In genomic region chr13:43691755-43692154, GRCm38 (mm10) we compare ENCODE assay signal across 19 mouse cellular contexts.
DNase-seq lines count a peak whose midpoint lies in the region; ATAC-seq and TF ChIP-seq lines count a peak whose summit lies in the region.
"Had no signal": no experiment of that assay in that cellular context is flagged by ENCODE, and none has a peak within 500 bp of the region (broad histone marks: within the 10 kb centered on the region; RNA-seq: fewer than 3 reads in every experiment).

No protein-coding gene starts in this region.

- TF ChIP-seq CTCF in intestine, postnatal 0 days (IDR thresholded peaks at IDR 0.05; ENCODE audit: low read depth): peak; percentile 28
- TF ChIP-seq CTCF in midbrain, postnatal 0 days (IDR thresholded peaks at IDR 0.05): peak; percentile 65

- no peaks in the 10 kb centered on the region for H3K36me3 ChIP-seq in intestine, postnatal 0 days (ENCODE audit: control insufficient read depth, insufficient read depth)
- no peaks in the 10 kb centered on the region for H3K36me3 ChIP-seq in intestine, embryonic 15.5 days
- H3K36me3 ChIP-seq in midbrain, postnatal 0 days (ENCODE audit: insufficient read depth, low read length): no peaks in the 10 kb centered on the region
- no peaks in the 10 kb centered on the region for H3K36me3 ChIP-seq in midbrain, embryonic 16.5 days (ENCODE audit: control insufficient read depth, insufficient read depth, low read length)
- H3K36me3 ChIP-seq: G1E; stomach, embryonic 15.5 days had no signal

- H3K4me2 ChIP-seq in intestine, postnatal 0 days (replicated peaks; ENCODE audit: low read depth): no peak overlapping the region
- H3K4me2 ChIP-seq in intestine, embryonic 15.5 days (replicated peaks): no peak overlapping the region
- no peak overlapping the region for H3K4me2 ChIP-seq in midbrain, postnatal 0 days (ENCODE audit: low read depth, low read length, poor library complexity, severe bottlenecking)
- H3K4me2 ChIP-seq in midbrain, embryonic 16.5 days (ENCODE audit: low read length): no peak overlapping the region
- H3K4me2 ChIP-seq: stomach, embryonic 15.5 days had no signal

- no peak overlapping the region for H3K27ac ChIP-seq in intestine, postnatal 0 days (ENCODE audit: low read depth, low read length)
- H3K27ac ChIP-seq in intestine, embryonic 15.5 days: no peak overlapping the region
- H3K27ac ChIP-seq in midbrain, postnatal 0 days (ENCODE audit: low read depth, low read length): no peak overlapping the region
- no peak overlapping the region for H3K27ac ChIP-seq in midbrain, embryonic 16.5 days (ENCODE audit: low read length)
- H3K27ac ChIP-seq: liver, embryonic 14.5 days; stomach, embryonic 15.5 days had no signal

- no peaks in the 10 kb centered on the region for H3K4me1 ChIP-seq in intestine, postnatal 0 days (replicated peaks; ENCODE audit: control insufficient read depth, insufficient read depth, low read length)
- H3K4me1 ChIP-seq in intestine, embryonic 15.5 days (replicated peaks): no peaks in the 10 kb centered on the region
- H3K4me1 ChIP-seq in midbrain, postnatal 0 days (ENCODE audit: insufficient read depth, low read length): no peaks in the 10 kb centered on the region
- no peaks in the 10 kb centered on the region; the same call in 1 of the 2 replicates for H3K4me1 ChIP-seq in midbrain, embryonic 16.5 days (ENCODE audit: control insufficient read depth, insufficient read depth, low read length)
- H3K4me1 ChIP-seq: stomach, embryonic 15.5 days had no signal

- H3K4me3 ChIP-seq in intestine, postnatal 0 days (ENCODE audit: low read depth, low read length): no peak overlapping the region
- no peak overlapping the region for H3K4me3 ChIP-seq in intestine, embryonic 15.5 days (replicated peaks)
- H3K4me3 ChIP-seq in midbrain, postnatal 0 days (ENCODE audit: low read depth, low read length): no peak overlapping the region
- no peak overlapping the region for H3K4me3 ChIP-seq in midbrain, embryonic 16.5 days (ENCODE audit: low read depth, low read length)
- H3K4me3 ChIP-seq: erythroblast, embryonic 14.5 days; stomach, embryonic 15.5 days had no signal

- 50% methylated on average over 3 of the region's 3 CpGs for WGBS in intestine, postnatal 0 days
- 52% methylated on average over 3 of the region's 3 CpGs for WGBS in intestine, embryonic 15.5 days
- 69% methylated on average over 3 of the region's 3 CpGs for WGBS in midbrain, postnatal 0 days
- WGBS in midbrain, embryonic 16.5 days: 64% methylated on average over 3 of the region's 3 CpGs

- DNase-seq in embryo, embryonic 11 days: peak; percentile 19
- no peak for DNase-seq in embryo, embryonic 10 days (ENCODE audit: low spot score)
- DNase-seq in midbrain, postnatal 0 days (ENCODE audit: low spot score): no peak
- DNase-seq in T-cell, adult 2 months (ENCODE audit: low spot score): no peak
- DNase-seq in urinary bladder, postnatal 14 days (ENCODE audit: low spot score): no peak
- DNase-seq: adrenal gland, postnatal 10 days; cerebellum, adult 2 months; gastrocnemius, postnatal 25 days; kidney, adult 18-20 months; kidney, postnatal 25 days; lung, postnatal 4 days; thymus, postnatal 25 days had no signal

- no peak for ATAC-seq in intestine, postnatal 0 days
- no peak for ATAC-seq in intestine, embryonic 15.5 days
- ATAC-seq in midbrain, postnatal 0 days (ENCODE audit: low FRiP score): no peak
- ATAC-seq in midbrain, embryonic 16.5 days: no peak

- H3K9ac ChIP-seq in intestine, postnatal 0 days (ENCODE audit: low read depth, low read length): no peak overlapping the region
- no peak overlapping the region for H3K9ac ChIP-seq in intestine, embryonic 15.5 days
- no peak overlapping the region for H3K9ac ChIP-seq in midbrain, postnatal 0 days (replicated peaks; ENCODE audit: low read length, poor library complexity, severe bottlenecking)
- H3K9ac ChIP-seq in midbrain, embryonic 16.5 days (ENCODE audit: low read depth, low read length): no peak overlapping the region
- H3K9ac ChIP-seq: liver, embryonic 14.5 days; stomach, embryonic 15.5 days had no signal

- H3K9me3 ChIP-seq in intestine, postnatal 0 days (ENCODE audit: control insufficient read depth): no peaks in the 10 kb centered on the region
- H3K9me3 ChIP-seq in intestine, embryonic 15.5 days: no peaks in the 10 kb centered on the region
- H3K9me3 ChIP-seq in midbrain, postnatal 0 days (ENCODE audit: low read length): no peaks in the 10 kb centered on the region
- H3K9me3 ChIP-seq in midbrain, embryonic 16.5 days (replicated peaks; ENCODE audit: control insufficient read depth, low read length, poor library complexity, severe bottlenecking): no peaks in the 10 kb centered on the region
- H3K9me3 ChIP-seq: G1E; stomach, embryonic 15.5 days had no signal

- no peaks in the 10 kb centered on the region for H3K27me3 ChIP-seq in intestine, postnatal 0 days (replicated peaks; ENCODE audit: control insufficient read depth, insufficient read depth, low read length)
- no peaks in the 10 kb centered on the region for H3K27me3 ChIP-seq in intestine, embryonic 15.5 days (replicated peaks)
- H3K27me3 ChIP-seq in midbrain, postnatal 0 days (ENCODE audit: insufficient read depth, low read length): no peaks in the 10 kb centered on the region
- no peaks in the 10 kb centered on the region for H3K27me3 ChIP-seq in midbrain, embryonic 16.5 days (ENCODE audit: control insufficient read depth, insufficient read depth, low read depth, low read length)
- H3K27me3 ChIP-seq: stomach, embryonic 15.5 days had no signal
